Mouse (Mus musculus) olfactory bulb, adult 2 months (tissue): ENCODE results near the gene Fam168a.

Experiments
- CTCF ChIP-seq: fragments of 200-500 bp; IDR thresholded peaks from 2 replicates; pipeline ENCODE4 v1.5.1; 2012; ENCODE audit warnings: low read depth, mild to moderate bottlenecking, low read length, moderate library complexity; ENCODE audit not compliant: insufficient read depth
- POLR2A ChIP-seq: fragments of 200-500 bp; IDR thresholded peaks from 2 replicates; pipeline ENCODE4 v1.6.1; 2012; ENCODE audit warnings: mild to moderate bottlenecking, low read depth, low read length, moderate library complexity; ENCODE audit not compliant: insufficient read depth

DNA sequence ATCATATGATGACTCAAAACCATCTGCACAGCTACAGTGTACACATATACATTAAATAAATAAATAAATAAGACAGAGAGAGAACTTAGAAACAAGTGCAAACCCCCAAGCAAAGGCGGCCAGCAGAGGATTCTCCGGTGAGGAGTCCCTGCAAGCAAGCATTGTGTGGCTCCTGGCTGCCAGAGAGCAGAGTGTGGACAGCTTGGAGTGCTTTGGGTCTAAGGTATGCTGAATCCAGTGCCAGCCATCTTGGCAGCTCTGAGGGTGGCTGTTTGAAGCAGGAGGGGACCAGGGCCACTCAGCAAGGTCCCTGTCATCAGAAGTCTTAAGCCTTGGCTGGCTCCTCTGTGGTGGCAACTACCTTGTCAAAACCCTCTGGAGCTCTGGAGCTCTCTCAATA lies 31.5 kb upstream of the Fam168a start:
- TF ChIP-seq CTCF (no peak), POLR2A (no peak)
